Mouse (Mus musculus): ENCODE measurements around the gene Ski. TPM values are rescaled to one million over a fixed set of nuclear protein-coding genes. Genes with fewer than 3 reads are reported as not detected.

Gene Ski
- polyA plus RNA-seq, 1 experiment from 2014 or later = 9.7 TPM

DNA sequence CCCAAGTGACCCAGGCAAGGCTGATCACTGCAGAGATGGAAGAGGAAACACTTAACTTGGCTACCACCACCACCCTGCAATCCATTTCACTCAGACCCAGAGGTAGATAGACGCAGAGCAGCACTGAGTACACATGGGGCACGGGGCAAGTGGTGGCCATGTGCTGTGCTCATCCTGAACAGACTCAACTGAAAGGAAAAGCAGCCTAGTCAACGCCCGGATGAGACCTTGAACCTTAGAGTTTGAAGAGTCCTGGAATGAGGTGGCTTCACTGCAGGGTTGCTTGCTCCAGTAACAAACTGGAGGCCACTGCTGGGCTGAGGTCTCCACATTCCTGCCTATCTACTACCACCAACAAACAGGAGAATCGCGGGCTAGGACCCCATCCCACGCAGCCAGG lies 20.6 kb downstream of the Ski start:
- Histone ChIP-seq H3K36me3 (replicated peaks) (peaks cover 10% of the 10 kb centered on the region; the same call in 1 of the 2 replicates), H3K4me1 (peaks cover 86% of the 10 kb centered on the region), H3K27ac (peak overlapping the region; percentile 31; the same call in 1 of the 2 replicates), H3K27me3 (ENCODE audit: poor library complexity, severe bottlenecking) (no peaks in the 10 kb centered on the region), H3K9me3 (no peaks in the 10 kb centered on the region), H3K4me3 (no peak overlapping the region)
- 93% methylated on average over 7 of the region's 7 CpGs for WGBS
- no peak for DNase-seq (ENCODE audit: extremely low spot score, low spot score)

DNA sequence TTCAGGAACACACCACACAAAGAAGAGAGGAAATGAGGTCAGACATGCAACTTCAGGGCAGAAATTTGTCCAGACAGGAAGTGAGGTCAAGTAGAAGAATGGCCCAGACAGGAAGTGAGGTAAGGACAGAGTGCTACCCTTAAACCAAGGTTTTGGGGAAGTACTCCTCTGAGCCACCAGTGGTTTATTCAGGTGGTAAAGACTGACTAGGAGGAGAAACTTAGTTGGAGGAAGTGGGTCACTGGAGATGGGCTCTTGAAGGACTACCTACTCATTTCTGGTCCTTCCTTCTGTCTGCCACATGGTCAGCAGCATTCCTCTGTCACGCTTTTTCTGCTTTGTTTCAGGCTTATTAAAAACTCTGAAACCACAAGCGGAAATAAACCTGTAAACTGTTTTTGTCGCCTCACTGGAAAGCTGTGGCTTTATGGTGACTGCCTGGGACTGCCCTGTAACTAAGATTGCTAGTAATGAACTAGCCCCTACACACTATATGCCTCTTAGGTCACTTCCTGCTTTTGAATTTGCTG lies 21.5 kb downstream of the Ski start:
- Histone ChIP-seq H3K27me3 (ENCODE audit: poor library complexity, severe bottlenecking) (no peaks in the 10 kb centered on the region), H3K4me1 (peaks cover 85% of the 10 kb centered on the region), H3K9me3 (no peaks in the 10 kb centered on the region), H3K36me3 (replicated peaks) (peaks cover 10% of the 10 kb centered on the region; the same call in 1 of the 2 replicates), H3K4me3 (no peak overlapping the region), H3K27ac (no peak overlapping the region)
- no peak for DNase-seq (ENCODE audit: extremely low spot score, low spot score)
- 90% methylated on average over 3 of the region's 3 CpGs for WGBS

DNA sequence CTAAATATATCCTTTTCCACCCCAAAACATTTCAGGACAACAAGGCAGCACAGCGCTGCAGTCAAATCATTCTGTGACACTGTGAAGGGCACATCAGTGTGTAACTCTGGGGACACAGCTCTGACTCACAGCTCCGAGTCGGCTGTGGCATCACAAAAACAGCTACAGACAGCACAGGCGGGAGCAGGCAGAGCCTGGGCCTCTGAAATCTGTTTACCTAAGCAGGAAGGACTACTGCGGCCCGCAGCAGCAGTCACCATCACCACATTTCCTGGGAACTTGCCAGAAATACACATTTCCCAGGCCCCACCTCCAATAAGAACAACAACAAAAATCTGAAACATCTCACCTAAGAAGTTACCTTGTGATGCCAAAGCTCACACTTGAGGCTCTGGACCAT lies 24.7 kb downstream of the Ski start:
- Histone ChIP-seq H3K27ac (no peak overlapping the region), H3K27me3 (ENCODE audit: poor library complexity, severe bottlenecking) (no peaks in the 10 kb centered on the region), H3K36me3 (replicated peaks) (peaks cover 5% of the 10 kb centered on the region), H3K4me1 (peaks cover 69% of the 10 kb centered on the region), H3K9me3 (no peaks in the 10 kb centered on the region), H3K4me3 (no peak overlapping the region)
- WGBS = 76% methylated on average over 6 of the region's 6 CpGs
- no peak for DNase-seq (ENCODE audit: extremely low spot score, low spot score)

DNA sequence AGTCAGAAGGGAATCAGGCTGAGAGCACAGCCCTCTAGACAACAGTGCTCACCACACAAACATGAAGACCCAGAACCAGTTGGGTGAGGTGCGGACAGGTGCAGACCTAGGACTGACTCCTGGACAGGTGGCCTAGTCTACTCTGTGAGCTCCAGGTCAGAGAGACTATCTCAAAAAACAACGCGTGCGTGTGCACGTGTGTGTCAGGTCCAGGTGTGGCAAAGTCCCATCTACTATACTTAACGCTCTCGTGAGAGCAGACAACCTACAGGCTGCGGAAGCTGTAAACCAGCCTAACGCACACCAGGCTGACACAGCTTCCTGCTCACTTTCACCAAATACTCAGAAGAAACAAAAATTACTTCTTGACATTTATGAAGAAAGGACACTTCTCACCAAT lies 27.2 kb downstream of the Ski start:
- H3K4me1 ChIP-seq = peaks cover 70% of the 10 kb centered on the region
- 94% methylated on average over 9 of the region's 9 CpGs for WGBS
- DNase-seq (ENCODE audit: extremely low spot score, low spot score) = no peak
- H3K27ac ChIP-seq = no peak overlapping the region
- H3K9me3 ChIP-seq = no peaks in the 10 kb centered on the region
- H3K36me3 ChIP-seq (replicated peaks) = peaks cover 5% of the 10 kb centered on the region
- no peaks in the 10 kb centered on the region for H3K27me3 ChIP-seq (ENCODE audit: poor library complexity, severe bottlenecking)
- no peak overlapping the region for H3K4me3 ChIP-seq

DNA sequence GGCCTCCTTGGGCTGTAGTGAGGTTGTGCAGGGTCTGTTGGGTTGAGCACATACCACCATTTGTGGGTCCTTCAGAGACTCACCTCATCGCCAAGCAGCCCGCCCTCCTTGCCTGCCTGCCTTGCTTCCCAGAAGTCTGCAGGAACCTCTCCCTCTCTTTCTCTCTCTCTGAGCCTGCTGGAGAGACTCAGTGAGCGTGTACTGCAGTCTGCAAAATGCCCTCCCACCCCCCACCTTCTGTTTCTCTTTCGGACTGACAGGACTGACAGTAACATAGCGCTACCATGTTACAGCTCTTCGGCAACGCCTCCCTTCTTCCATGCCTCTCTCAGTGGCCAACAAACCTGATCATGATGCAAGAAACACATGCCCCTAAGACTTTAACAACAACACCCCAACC lies 32.1 kb downstream of the Ski start:
- 57% methylated on average over 7 of the region's 7 CpGs for WGBS
- peak overlapping the region; percentile 29 for H3K4me3 ChIP-seq
- H3K9me3 ChIP-seq = no peaks in the 10 kb centered on the region
- no peaks in the 10 kb centered on the region for H3K27me3 ChIP-seq (ENCODE audit: poor library complexity, severe bottlenecking)
- peaks cover 82% of the 10 kb centered on the region for H3K4me1 ChIP-seq
- peak overlapping the region; percentile 86 for H3K27ac ChIP-seq
- H3K36me3 ChIP-seq (replicated peaks) = peaks cover 9% of the 10 kb centered on the region
- no peak for DNase-seq (ENCODE audit: extremely low spot score, low spot score)

DNA sequence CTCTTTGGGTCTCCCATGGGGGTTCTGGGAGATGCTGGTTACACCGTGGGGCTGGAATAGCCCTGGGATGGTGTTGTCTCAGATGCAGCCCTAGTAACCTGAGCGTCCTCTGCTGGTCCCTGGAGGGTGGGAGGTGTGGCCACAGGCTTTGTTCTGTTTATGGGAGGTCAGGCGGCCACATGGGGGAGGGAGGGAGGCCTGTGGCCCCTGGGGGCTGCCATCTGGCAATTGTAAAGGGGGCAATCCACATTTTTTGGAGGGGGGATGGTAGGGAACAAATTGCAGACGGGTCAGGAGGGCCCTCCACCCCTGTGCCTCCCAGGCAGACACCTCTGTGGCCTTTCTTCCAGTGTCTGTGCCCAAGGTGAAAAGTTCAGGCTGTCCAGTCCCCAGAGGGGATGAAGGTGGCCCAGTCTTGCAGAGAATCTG lies 32.7 kb downstream of the Ski start:
- Histone ChIP-seq H3K27me3 (ENCODE audit: poor library complexity, severe bottlenecking) (no peaks in the 10 kb centered on the region), H3K4me1 (peaks cover 85% of the 10 kb centered on the region), H3K36me3 (replicated peaks) (peaks cover 9% of the 10 kb centered on the region), H3K27ac (peak overlapping the region; percentile 86), H3K9me3 (no peaks in the 10 kb centered on the region), H3K4me3 (peak overlapping the region; percentile 29)
- WGBS = 1% methylated on average over 4 of the region's 4 CpGs
- peak; percentile 54 for DNase-seq (ENCODE audit: extremely low spot score, low spot score)

DNA sequence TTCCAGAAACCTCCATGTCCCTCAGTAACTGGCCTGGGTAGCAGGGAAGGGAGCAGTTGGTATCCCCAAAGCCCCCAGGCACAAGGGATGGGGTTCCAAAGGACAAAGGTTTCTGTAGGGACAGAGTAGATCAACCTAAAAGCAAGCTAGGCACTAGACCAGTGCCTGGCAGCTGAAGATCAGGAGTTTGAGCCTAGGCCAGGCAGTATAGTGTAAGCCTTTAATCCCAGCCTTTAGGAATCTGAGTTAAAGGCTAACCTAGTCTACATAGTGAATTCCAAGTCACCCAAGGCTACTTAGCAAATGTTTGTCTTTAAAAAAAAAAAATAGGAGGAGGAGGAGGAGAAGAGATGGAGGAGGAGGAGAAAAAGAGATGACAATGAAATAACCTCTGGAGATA lies 33.6 kb downstream of the Ski start:
- no peaks in the 10 kb centered on the region for H3K27me3 ChIP-seq (ENCODE audit: poor library complexity, severe bottlenecking)
- DNase-seq (ENCODE audit: extremely low spot score, low spot score) = no peak
- peak overlapping the region; percentile 12; the same call in 1 of the 2 replicates for H3K4me3 ChIP-seq
- H3K36me3 ChIP-seq (replicated peaks) = peaks cover 18% of the 10 kb centered on the region
- H3K4me1 ChIP-seq = peaks cover 94% of the 10 kb centered on the region
- peak overlapping the region; percentile 86 for H3K27ac ChIP-seq
- no peaks in the 10 kb centered on the region for H3K9me3 ChIP-seq

DNA sequence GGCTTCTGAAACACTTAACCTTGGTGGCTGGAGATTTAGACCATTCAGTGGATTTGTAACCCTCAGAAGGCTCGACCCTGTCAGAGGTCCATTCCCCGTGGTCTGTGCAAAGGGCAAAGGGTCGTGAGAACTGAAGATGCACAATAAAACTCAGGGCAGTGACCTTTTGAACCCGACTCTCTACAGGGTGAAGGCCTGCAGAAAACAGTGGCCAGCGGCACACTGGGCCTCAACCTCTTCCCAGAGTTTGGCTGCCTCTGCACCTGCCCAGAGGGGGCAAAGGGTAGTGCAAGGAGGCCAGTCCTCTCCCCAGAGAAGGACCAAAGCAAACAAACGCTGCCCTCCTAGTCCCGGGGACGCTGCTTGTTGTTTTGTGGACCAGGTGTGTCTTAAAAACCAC lies 34.1 kb downstream of the Ski start:
- Histone ChIP-seq H3K4me3 (peak overlapping the region; percentile 12; the same call in 1 of the 2 replicates), H3K27ac (peak overlapping the region; percentile 86), H3K36me3 (replicated peaks) (peaks cover 19% of the 10 kb centered on the region), H3K27me3 (ENCODE audit: poor library complexity, severe bottlenecking) (no peaks in the 10 kb centered on the region), H3K4me1 (peaks cover 92% of the 10 kb centered on the region), H3K9me3 (no peaks in the 10 kb centered on the region)
- WGBS = 6% methylated on average over 8 of the region's 8 CpGs
- DNase-seq (ENCODE audit: extremely low spot score, low spot score) = no peak

DNA sequence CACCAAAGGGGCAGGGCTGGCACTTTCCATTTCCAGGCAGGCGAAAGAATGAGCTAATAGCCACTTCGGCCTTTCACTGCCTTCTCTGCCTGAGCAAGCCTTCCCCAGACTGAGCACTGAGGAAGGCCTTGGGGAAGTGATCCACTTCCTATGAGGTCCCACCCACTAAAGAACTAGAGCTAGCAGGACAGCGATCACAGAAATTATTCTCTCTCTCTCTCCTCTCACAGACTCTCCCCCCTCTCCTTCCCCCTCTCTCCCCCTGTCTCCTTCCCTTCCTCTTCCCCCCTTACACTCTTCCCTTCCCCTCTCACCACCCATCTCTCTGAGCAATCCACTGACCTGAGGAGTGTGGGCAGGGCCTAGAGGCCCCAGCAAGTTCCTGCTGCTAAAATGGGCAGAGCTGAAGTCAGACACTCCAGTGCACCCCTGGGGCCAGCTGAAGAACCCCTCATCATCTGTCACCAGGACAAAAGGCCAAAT lies 35.2 kb downstream of the Ski start:
- Histone ChIP-seq H3K9me3 (no peaks in the 10 kb centered on the region), H3K36me3 (replicated peaks) (peaks cover 17% of the 10 kb centered on the region), H3K4me1 (peaks cover 94% of the 10 kb centered on the region), H3K27ac (peak overlapping the region; percentile 86), H3K4me3 (no peak overlapping the region), H3K27me3 (ENCODE audit: poor library complexity, severe bottlenecking) (no peaks in the 10 kb centered on the region)
- DNase-seq (ENCODE audit: extremely low spot score, low spot score) = no peak
- WGBS = 65% methylated on average over 3 of the region's 3 CpGs

DNA sequence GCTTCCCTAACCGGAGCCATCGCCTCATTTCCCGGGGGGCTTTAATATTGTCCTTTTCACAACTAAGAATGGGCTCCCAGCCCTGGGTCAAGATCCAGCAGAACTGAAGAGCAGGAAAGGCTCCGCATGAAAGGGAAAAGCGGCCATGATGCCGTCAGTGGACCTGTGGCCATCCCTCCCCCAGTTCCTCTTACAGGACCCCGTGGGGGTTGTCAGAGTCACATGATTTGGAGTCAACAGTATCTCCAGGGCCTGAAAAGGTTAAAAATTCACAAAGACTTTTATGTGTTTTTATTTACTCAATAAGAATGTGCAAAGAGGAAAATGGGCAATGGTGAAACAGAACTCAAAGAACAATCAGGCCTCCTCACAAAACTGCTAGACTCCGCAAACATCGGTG lies 36.5 kb downstream of the Ski start:
- WGBS = 95% methylated on average over 9 of the region's 9 CpGs
- no peak overlapping the region for H3K27ac ChIP-seq
- no peak overlapping the region for H3K4me3 ChIP-seq
- peaks cover 84% of the 10 kb centered on the region for H3K4me1 ChIP-seq
- no peaks in the 10 kb centered on the region for H3K27me3 ChIP-seq (ENCODE audit: poor library complexity, severe bottlenecking)
- peaks cover 17% of the 10 kb centered on the region for H3K36me3 ChIP-seq (replicated peaks)
- DNase-seq (ENCODE audit: extremely low spot score, low spot score) = no peak
- H3K9me3 ChIP-seq = no peaks in the 10 kb centered on the region

DNA sequence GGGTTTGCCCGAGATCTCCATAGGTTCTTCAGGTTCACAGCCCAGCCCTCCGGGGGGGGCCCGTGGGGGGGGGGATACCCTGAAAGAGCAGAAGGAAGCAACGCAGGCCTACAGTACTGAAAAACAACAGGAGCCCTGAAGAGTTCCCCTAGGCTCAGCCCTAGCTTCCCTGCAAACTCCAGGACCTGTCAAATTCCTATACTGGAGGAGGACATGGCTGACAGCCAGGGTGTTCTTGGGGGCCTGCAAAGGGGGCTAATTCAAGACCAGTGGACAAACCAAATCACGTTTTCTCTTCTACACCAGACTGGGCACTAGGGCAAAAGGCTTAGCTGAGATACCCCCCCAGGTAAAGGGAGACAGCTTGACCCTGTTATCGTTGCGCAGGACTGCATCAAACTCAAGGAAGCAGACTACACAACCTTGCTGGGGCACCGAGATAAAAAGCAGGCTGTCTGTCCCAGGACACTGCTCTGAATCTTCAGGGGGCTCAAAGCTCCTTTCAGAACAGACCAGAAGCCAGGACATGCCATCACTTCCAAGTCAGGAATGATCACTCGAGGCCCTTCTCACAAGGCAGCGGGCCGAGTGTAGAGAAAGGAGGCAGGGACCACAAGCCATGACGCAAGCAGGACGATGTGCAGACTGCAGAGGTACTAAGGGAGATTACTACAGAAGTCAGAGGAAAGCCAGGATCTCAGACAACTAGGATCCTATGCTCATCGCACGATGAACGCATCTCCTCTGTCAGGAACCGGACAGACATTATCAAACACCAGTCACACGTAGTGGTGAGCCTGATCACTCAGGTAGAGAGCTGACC lies 37.9 kb downstream of the Ski start:
- no peaks in the 10 kb centered on the region for H3K27me3 ChIP-seq (ENCODE audit: poor library complexity, severe bottlenecking)
- 92% methylated on average over 18 of the region's 18 CpGs for WGBS
- peaks cover 17% of the 10 kb centered on the region for H3K36me3 ChIP-seq (replicated peaks)
- H3K4me3 ChIP-seq = no peak overlapping the region
- H3K9me3 ChIP-seq = no peaks in the 10 kb centered on the region
- H3K27ac ChIP-seq = no peak overlapping the region
- peaks cover 78% of the 10 kb centered on the region for H3K4me1 ChIP-seq
- no peak for DNase-seq (ENCODE audit: extremely low spot score, low spot score)

DNA sequence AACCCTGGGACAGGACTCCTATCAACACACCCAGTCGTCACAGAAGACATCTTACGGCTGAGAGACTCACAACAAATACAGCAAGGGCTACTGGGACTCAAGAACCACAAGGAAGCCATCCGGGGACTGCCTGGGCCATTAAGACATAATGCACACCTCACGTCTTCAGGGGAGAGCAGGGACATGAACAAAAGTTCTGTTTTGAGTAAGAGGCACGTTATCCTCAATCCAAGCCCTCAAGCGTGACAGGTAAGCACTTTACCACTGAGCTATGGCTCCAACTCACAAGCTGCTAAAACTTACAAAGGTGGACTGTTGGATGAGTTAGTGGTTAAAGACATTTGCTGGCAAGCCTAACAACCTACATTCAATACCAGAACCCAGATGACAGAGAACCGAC lies 39.2 kb downstream of the Ski start:
- Histone ChIP-seq H3K9me3 (no peaks in the 10 kb centered on the region), H3K36me3 (replicated peaks) (peaks cover 17% of the 10 kb centered on the region), H3K27me3 (ENCODE audit: poor library complexity, severe bottlenecking) (no peaks in the 10 kb centered on the region), H3K27ac (no peak overlapping the region), H3K4me3 (no peak overlapping the region), H3K4me1 (peaks cover 78% of the 10 kb centered on the region)
- DNase-seq (ENCODE audit: extremely low spot score, low spot score) = no peak
- WGBS = 88% methylated on average over 7 of the region's 7 CpGs

DNA sequence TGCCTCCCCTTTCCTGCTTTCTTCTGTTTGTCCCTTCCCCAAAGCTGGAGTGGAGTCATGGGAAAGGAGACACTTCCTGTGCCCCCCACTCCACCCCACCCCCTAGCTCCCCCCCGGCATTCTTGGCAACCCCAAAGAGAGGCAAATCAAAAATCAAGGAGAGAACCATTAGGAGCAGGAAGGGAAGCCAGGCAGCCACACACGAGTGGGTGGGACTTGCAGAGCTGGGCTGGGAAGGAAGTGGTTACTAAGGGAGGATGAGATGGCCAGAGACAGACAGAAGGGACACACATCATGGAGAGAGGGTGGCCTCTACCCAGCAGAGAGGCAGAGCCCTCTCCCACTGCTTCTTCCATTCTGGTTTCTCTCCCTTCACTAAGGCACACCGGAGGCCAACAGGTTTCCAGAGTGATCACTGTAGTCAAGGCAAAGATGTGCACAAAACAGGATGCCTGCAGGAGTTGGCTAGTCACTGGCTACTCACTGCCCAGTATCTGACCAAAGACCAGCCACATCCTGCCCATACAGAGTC lies 43.3 kb downstream of the Ski start:
- peak overlapping the region; percentile 27; the same call in 1 of the 2 replicates for H3K4me3 ChIP-seq
- H3K9me3 ChIP-seq = no peaks in the 10 kb centered on the region
- H3K27ac ChIP-seq = peak overlapping the region; percentile 83
- peaks cover 81% of the 10 kb centered on the region for H3K4me1 ChIP-seq
- no peaks in the 10 kb centered on the region for H3K27me3 ChIP-seq (ENCODE audit: poor library complexity, severe bottlenecking)
- WGBS = 62% methylated on average over 3 of the region's 3 CpGs
- H3K36me3 ChIP-seq (replicated peaks) = peaks cover 16% of the 10 kb centered on the region
- DNase-seq (ENCODE audit: extremely low spot score, low spot score) = no peak

Measured in forebrain, embryonic 10.5 days (tissue).